Mouse (Mus musculus) thymus, adult 2 months (tissue): Measurements from ENCODE around the gene Gm20388.

Experiments used
- CTCF ChIP-seq: fragments of 200-500 bp; IDR thresholded peaks from 2 replicates; pipeline ENCODE4 v1.5.1; 2012; ENCODE audit warnings: mild to moderate bottlenecking, control low read depth, low read length, moderate library complexity, borderline replicate concordance; ENCODE audit not compliant: control insufficient read depth, poor library complexity, insufficient read depth; ENCODE audit errors: extremely low read depth
- POLR2A ChIP-seq: fragments of 200-500 bp; IDR thresholded peaks from 2 replicates; pipeline ENCODE4 v1.6.1; 2012; ENCODE audit warnings: mild to moderate bottlenecking, low read length, control low read depth, moderate library complexity; ENCODE audit not compliant: control insufficient read depth, poor library complexity, insufficient read depth; ENCODE audit errors: extremely low read depth

DNA sequence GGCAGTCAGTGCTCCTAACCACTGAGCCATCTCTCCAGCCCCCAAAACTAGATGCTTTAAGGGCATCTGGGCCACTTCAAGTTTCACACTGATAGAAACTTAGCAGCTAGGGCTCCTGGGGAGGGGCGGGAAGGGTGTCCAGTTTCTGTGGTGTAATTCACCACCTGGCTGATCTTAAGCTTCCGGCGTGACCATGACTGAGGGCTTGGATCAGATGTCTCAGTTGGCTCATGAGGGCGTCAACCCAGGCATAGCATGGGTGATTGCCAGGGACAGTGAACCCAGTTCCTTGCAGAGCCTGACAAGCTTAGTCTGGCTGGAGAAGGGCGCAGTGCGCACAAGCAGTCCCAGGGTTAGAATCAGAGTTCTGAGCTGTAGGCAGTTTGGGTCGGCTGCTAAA lies 868.5 kb downstream of the Gm20388 start:
- no peak for TF ChIP-seq CTCF
- TF ChIP-seq POLR2A = no peak
